In the genomic region with DNA sequence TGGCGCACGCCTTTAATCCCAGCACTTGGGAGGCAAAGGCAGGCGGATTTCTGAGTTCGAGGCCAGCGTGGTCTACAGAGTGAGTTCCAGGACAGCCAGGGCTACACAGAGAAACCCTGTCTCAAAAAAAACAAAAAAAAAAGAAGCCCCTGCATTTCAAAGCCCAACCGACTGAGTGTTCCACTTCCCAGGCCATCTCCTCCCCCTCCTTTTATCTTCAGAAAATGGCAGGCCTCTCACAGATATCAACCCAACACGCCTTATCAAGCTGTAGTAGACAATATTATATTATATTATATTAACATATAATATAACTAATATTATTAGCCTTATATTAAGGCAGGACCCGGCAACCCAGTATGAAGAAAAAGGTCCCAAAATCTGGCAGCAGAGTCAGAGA, we compare ENCODE assay signal across 10 mouse cellular contexts. TPM values are rescaled to one million over a fixed set of nuclear protein-coding genes. Genes with fewer than 3 reads are reported as not detected.
"Had no signal": no experiment of that assay in that cellular context is flagged by ENCODE, and none has a peak within 500 bp of the region (broad histone marks: within the 10 kb centered on the region; RNA-seq: fewer than 3 reads in every experiment).

No protein-coding gene starts in this region.

RNA-seq across cellular contexts. Expression of gene Klb, which starts 59.1 kb away (rescaled TPM):
- total RNA-seq: megakaryocyte progenitor cell, adult 5-6 weeks; megakaryocyte, adult 5-6 weeks; megakaryocyte-erythroid progenitor cell, adult 5-6 weeks; monocyte, adult 5-6 weeks had no signal
- polyA plus RNA-seq: limb, embryonic 15.5 days; lung, embryonic 14.5 days; lung, embryonic 15.5 days; macrophage; midbrain, embryonic 12.5 days; neural tube, embryonic 12.5 days had no signal
